Mouse (Mus musculus) layer of hippocampus, postnatal 25 days (tissue): ENCODE measurements around the gene Ubr2. TPM values are rescaled to one million over a fixed set of nuclear protein-coding genes. Genes with fewer than 3 reads are reported as not detected.
A peak's percentile ranks its signal among the peaks of the same experiment; 100 is the strongest.

Experiments used
- DNase-seq, 2 experiments: peaks; one replicate each; pipeline ENCODE4 v3.0.0; 2022; ENCODE audit warnings: mixed read lengths in 2 of 2, low spot score in 1 of 2; ENCODE audit errors: extremely low spot score in 1 of 2
- total RNA-seq, 2 experiments: library from RNA; stranded (reverse); gene quantifications; 2 replicates each; pipeline ENCODE4 v1.2.3; 2021

Gene Ubr2
- total RNA-seq, 2 experiments from 2014 or later: 51.5 to 59.1 TPM

DNA sequence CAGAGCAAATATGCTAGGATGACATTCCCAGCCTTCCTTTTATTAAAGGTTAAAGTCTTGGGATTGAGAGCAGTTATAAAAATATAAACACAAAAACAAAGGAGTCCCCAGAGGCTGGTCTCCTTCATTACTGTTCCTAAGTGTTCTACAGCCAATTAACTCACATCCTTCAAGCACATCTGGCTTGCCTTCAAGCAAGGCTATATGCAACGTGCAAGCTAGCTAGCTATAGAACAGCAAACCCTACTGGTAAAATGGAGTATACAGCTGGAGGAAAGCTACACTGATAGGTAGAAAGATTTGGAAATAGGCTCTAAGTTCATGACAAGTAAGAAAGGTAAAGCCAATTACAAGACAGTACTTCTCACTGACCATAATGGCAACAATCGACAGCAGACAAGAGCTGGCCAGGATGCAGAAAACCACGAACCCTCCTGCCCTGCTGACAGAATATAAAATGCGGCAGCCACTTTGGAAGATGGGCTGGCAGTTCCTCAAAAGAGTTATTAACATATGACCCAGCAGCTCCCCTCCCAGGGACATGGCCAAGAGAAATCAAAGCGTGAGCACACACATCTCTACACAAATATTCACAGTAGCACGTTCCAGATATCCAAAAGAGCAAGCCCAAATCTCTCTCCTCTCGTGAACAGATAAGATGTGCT is 4.5 kb downstream of the Ubr2 start:
- no peak for DNase-seq

DNA sequence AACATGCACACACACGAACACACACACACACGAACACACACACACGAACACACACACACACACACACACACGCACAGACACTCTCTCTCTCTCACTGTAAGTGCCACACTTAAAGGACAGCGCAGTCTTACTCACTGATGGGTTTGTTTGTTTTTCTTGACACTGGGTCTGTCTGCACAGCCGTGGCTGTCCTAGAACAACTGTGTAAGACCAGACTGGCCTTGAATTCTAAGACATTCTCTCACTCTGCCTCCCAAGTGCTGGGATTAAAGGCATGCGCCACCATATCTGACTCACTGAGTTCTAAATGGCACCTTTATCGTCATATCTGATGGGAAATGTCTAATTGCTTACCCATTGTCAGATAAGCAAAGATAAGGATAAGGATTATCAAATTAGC is 7.1 kb downstream of the Ubr2 start:
- no peak for DNase-seq

DNA sequence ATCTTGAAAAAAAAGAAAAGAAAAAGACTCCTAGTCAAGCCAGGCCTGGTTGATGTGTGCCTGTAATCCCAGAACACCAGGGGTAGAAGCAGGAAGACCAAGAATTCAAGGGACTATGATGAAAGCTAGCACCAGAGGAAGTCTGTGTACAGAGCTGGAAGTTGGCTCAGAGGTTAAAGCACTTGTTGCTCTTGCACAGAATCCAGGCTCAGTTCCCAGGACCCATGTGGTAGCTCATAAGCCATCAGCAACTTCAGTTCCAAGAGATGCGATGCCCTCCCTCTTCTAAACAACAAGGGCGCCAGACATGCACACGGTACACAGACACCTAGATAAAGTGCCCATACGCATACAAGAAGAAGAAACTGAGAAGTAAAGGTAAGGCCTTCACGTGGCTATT is 8.0 kb downstream of the Ubr2 start:
- DNase-seq: no peak

DNA sequence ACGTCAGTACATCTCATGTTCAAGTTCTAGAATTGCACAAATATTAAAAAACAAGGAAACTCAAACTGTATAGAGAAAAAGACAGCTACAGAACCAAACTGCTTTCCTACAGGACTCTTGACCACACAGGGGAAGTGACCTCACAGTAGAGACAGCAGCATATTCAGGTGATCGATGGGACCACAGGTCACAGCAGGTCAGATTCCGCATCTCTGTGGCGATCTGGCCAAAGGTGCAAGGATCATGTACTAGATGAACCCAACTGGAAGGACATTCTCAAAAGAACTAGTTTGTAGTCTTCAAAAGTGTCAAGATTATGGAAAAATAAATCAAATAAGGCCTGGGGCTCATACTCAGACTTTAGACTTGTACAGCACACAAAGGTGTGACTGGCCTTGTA is 11.5 kb downstream of the Ubr2 start:
- DNase-seq: no peak

DNA sequence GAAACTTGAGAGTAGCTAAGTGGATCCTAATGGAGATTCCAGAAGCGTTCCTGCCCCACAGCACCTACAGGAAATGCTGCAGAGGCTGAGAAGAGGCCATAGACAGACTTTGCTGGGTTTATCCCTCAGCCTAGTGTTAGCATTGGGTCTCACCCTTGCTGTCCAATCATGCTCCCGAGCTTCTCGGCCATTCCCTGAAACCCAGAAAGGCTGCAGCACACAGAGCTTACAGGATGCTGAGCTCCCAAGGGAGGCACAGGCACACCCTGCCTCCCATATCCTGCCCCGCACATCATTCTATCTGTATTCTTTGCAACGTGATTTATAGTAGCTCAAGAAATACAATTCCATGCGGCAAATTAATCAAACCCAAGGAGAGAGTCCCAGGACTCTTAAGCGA is 13.9 kb downstream of the Ubr2 start:
- DNase-seq: no peak

GRCm38 (mm10) chr17:46995621-46996020 is 14.7 kb downstream of the Ubr2 start:
- no peak for DNase-seq

DNA sequence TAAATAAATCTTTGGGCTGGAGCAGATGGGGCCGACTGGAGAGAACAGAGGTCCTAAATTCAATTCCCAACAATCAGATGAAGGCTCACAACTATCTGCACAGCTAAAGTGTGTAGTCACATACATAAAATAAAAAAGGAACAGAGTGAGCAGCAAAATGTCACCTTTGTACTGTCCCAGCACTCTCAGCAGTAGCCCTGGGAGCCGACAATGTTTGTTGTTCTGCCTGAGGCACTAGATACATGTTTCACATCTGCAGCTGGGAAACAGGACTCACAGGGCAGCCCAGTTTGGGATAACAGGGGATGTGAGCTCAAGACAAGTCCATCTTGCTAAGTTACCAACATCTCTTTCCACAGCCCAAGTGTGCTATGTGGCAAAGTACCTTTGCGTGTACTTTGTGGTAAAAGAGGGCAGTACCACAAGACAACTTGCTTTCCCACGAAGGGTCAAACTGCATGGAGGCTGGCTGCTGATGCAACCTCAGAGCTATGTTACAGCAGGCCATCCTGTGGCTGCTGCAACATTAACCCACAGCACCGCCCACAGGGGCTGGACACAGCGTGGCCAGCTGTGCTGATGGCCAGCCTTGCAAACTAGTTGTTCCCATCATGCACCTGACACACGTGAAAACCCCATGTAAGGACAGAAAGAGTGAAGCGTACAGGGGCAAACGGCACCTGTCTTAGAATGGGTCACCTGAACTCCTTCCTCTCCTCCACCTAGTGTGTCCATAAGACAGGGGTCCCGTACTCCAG is 15.5 kb downstream of the Ubr2 start:
- DNase-seq: no peak

DNA sequence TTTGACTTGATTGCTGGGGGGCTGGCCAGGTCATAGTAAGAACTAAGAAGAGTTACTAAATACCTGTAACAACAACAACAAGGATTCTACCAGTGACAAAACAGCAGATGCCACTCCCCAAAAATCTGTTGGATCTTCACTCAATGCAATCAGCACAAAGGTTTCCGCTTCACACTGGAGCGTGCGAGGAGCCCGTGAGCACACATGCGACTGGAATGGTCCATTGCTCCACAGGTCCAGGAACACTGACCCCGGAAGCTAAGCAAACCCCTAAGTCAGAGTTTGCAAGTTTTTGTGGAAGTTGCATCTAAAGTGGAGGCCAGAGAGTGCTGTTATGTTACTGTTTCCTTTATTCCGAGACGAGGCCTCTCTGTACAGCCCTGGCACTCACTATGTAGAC is 16.7 kb downstream of the Ubr2 start:
- no peak for DNase-seq

DNA sequence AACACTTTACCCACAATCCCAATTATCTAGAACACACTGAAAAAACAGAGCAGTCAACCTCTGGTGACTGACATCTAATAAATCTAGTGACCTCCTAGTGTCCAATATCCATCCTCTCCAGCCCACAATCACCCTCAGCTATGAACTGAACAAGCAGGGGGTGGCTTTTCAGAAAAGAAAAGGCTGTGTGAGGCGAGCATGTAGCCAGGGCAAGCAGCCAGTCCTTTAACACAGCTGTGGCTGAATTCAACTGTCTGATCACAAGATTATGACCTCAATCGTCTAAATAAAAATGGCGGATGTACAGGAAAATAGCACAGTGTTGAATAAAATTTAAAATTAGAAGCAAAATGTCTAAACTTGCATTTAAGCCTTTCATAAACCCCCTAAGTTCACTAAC is 22.7 kb downstream of the Ubr2 start:
- DNase-seq: no peak

GRCm38 (mm10) chr17:46980050-46980449 is 30.3 kb downstream of the Ubr2 start:
- no peak for DNase-seq

GRCm38 (mm10) chr17:46975183-46975582 is 35.2 kb downstream of the Ubr2 start:
- DNase-seq: peak in 1 of 2 experiments; percentile 69

DNA sequence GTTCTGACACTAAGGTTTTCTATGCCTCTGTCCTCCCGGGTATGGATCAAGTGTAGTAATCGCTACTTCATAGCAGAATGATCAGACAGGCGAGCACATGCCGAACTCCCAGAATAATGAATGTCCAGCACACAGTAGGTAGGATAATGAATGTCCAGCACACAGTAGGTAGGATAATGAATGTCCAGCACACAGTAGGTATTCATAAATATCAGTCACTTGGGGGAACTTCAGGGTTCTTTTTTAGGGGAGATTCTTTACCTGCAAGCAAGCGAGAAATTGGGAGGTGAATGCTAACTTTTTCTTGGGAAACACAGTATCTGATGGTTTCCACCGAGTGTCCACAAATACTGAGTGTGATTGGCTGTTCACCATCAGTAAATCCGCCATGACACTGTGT is 37.8 kb downstream of the Ubr2 start:
- no peak for DNase-seq

GRCm38 (mm10) chr17:46966892-46967291 is 43.5 kb downstream of the Ubr2 start:
- no peak for DNase-seq

- no peak for DNase-seq
These were observed 47.2 kb downstream of the Ubr2 start for GRCm38 (mm10) chr17:46963186-46963585.

DNA sequence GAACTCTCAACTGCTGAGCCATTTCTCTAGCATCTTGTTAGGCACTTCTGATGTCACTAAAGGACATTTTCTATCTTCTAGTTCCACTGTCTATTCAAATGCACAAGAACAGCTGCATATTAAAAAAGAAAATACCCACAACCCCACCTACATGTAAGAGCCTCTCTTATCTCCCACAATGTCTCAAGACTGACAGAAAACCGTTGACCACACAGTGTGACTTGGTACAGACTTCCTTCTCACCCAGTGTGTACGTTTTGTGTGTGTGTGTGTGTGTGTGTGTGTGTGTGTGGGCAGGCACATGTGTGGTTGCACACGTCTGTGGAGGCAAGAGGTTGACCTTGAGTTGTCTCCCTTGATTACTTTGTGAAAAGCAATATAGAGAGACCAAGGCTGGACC is 48.2 kb downstream of the Ubr2 start:
- DNase-seq: no peak

GRCm38 (mm10) chr17:46960216-46960615 is 50.1 kb downstream of the Ubr2 start:
- DNase-seq: no peak

DNA sequence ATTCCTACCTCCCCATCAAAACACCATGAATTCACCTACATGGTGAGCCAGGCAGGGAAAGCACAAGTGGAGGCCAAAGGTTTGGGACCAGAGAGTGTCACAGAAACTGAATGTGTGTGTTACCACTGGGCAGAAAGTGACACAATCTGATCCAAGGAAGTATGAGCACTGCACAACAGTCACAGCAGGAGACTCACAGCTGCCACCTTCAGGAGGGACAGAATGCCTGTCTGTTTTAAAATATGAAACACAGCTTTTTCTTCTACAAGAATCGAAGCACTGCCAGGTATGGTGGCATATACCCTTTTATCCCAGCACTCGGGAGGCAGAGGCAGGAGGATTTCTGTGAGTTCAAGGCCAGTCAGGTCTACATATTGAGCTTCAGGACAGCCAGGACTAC is 52.3 kb downstream of the Ubr2 start:
- no peak for DNase-seq

- DNase-seq: no peak
These were observed 64.1 kb downstream of the Ubr2 start for GRCm38 (mm10) chr17:46946276-46946675.

DNA sequence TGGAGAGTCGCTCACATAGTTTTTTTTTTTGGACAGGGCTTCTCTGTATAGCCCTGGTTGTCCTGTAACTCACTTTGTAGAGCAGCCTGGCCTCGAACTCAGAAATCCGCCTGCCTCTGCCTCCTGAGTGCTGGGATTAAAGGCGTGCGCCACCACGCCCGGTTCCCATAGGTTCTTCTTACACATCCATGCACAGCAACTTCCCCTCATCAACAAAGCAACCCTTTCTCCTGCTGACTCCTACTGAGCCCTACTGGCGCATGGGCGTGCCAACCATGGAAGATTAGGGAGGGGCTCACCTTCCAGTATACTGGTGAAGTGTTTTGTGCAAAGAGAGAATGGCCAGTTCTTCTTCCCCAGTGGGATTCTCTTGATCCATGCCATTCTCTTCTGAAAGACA is 67.9 kb downstream of the Ubr2 start:
- no peak for DNase-seq

- no peak for DNase-seq
These were observed 69.9 kb downstream of the Ubr2 start for GRCm38 (mm10) chr17:46940461-46940860.

DNA sequence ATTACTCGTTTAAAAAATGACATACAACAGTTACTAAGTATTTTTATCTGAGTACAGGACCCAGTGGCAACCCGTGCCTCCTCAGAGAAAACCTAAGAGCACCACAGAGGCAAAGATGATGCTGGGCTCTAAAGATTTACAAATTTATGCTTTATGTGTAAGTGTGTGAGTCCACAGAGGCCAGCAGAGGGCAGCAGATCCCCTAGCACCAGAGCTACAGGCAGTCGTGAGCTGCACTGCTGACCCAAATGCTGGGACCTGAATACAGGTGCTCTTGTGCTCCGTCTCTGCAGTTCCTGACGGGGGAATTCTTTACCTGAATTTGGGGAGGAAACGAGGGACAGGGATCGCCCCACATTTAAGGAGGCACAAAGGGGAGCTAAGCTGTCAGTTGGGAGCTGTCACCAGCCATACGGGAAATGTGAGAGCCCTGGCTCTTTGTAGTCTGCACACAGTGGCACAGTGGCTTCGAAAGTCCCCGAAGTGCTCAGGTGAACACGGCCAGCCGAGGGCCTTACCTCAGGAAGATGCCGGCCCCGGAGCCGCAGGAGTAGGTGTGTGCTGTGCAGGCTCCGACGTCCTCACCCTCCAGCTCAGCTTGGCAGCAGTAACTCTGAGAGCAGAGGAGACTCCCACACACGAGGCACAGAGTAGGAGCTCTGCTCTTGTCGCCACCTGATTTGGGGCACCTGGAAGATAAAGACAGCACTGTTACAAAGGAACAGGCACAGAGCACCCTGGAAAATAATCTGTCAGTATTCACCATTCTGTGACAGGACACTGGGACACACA is 76.6 kb downstream of the Ubr2 start:
- peak in 1 of 2 experiments; percentile 71 for DNase-seq
